Mouse (Mus musculus): Measurements from ENCODE around the gene Hivep2.

Gene Hivep2

DNA sequence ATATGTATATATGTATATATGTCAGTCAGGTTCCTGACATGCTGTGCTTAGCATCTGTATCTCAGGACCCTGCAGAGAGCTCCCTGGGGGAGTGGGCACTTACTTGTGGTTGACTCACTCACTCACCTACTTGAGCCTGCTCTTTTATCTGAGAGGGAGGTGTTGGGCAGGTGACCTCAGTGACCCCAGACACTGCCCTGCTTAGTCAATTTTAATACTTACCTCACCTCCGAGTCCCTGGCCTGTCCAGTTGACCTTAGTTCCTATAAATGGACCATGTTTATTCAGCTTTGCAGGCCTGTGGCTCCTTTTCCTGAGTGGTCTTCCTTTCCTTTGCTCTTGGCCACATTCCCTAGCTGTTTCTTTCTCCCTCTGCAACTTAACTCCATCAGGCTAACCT is 61.9 kb downstream of the Hivep2 start:
- no peak for DNase-seq

GRCm38 (mm10) chr10:14028956-14029355 is 63.1 kb downstream of the Hivep2 start:
- DNase-seq: no peak

DNA sequence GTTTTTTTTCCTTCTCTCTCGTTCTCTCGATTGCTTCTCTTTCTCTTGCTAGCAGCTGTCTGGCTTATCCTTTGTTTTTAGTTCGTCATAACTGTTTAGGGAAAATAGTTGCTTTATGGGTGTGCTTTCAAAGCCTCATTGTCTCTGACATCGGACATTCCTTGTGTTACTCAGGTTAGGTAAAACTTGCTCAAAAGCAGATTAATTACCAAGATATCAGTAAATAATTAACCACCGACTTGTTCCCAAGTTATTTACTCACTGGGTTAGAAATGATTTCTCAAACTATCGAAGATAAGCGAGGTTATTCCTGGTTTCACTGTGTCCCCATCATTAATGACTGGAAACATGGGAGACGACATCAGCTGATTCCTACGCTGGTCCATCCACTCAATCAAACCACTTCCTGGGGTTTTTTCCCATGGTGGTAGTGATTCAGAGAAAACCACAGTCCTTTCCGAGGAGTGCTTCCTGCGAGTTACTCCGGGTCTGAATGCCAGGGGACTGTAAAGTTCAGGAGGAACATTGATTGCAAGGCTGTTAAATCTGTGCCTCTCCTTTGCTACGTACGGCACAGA is 64.7 kb downstream of the Hivep2 start:
- DNase-seq: no peak

- DNase-seq: no peak
Observed at GRCm38 (mm10) chr10:14032532-14032931, 66.7 kb downstream of the Hivep2 start.

GRCm38 (mm10) chr10:14034046-14034445 is 68.2 kb downstream of the Hivep2 start:
- DNase-seq: no peak

DNA sequence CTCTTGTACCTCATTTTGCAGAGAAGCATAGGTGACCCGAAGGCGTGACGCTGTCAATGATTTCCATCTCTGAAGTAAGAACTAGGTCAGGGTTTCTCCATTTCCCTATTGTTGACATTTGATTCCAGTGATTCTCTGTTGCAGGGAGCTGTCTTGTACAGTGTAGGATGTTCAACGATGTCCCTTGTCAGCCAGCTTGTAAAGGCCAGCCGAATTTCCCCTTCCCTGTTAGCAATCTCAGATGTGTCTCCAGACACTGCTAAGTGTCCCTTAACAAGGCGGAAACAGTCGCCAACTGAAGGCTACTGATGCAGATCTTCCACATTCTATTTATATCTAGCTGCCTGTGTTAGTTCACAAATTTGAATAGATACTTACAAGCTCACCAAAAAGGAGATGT is 68.9 kb downstream of the Hivep2 start:
- DNase-seq: no peak

DNA sequence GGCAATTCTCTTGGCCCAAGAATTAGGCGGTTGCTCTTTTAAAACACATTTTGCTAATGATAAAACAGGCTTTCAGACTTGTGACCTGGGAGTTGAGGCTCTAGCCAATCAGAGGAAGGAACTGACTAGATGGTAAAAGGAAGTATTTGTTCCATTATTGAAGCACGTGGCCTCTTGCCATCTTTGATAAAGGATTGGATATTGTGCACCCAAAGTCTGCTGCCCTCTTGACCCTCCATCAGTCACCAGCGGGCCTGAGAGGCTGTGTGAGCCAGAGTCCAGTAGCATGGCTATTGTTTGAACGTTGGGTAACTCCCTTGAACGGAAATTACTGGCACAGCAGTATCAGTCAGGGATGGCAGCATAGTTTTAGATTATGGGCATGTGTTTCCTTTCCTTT is 69.7 kb downstream of the Hivep2 start:
- DNase-seq: no peak

DNA sequence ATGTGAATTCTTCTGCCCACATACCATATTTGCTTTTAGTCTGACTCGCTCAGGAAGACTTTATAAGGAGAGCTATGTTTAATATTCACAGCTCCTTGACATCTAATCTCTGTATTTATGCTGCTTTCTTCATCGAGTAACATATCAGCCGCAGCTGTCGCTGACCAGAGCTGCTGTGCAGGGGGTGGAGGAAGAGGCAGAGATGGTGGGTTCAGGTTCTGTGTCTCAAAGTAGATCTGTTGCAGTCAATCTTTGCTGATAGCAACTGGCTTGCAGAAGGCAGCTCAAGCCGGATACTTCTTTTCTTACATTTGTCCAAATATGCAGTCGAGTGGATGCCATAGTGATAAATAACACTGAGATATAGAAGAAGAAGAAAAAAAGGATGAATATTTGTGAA is 70.6 kb downstream of the Hivep2 start:
- DNase-seq: no peak

- no peak for DNase-seq
Observed at GRCm38 (mm10) chr10:14037977-14038489, 72.2 kb downstream of the Hivep2 start.

- DNase-seq: no peak
Observed at GRCm38 (mm10) chr10:14040716-14041470, 75.0 kb downstream of the Hivep2 start.

GRCm38 (mm10) chr10:14041606-14042005 is 75.7 kb downstream of the Hivep2 start:
- DNase-seq: no peak

DNA sequence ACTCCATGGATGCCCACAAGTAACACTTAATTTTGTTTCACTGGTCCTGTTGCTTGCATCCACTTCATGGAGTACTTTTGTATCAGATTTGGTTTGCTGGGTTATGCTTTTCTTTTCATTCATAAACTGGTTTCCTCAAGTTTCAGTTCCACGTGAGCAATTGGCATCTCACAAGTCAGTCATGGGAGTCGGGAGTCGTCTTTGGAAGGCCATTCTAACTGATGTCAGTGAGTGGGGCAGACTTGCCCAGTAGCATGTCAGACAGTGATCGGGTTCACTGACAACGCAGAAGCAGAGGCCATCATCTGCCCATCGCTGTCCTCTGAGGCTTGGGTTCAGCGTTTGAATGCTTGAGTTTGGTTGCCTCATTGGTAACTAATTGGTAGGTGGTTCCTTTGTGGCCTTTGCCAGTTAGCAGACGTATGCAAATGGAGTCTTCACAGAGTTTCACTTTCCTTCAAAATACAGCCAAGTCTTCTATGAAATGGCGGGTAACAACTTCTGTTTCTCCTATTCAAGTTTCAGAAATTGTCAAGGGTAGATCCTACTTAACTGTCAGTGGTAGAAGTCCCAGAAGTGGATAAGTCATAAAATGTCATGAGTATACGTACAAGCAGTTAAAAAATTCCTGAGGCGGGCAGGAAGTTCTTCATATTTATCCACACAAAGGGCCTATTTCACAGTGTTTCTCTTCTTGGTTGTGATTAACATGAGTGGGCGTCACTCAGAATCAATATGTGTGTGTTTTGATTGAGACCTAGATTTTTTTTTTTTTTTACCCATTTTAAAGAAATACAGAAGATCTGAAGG is 76.9 kb downstream of the Hivep2 start:
- DNase-seq: no peak

DNA sequence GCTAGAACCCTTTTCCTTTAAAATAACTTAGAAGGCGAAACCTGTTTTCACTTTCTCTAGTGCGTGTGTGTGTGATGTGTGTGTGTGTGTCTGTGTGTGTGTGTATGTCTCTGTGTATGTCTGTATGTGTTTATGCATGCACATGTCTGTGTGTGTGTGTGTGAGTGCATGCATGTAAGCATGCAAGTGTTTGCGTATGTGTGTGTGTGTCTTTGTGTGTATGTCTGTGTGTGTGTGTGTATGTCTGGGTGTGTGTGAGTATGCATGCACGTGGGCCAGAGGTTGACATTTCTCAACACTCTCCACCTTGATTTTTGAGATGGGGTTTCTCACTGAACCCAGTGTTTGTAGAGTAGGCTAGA is 77.5 kb downstream of the Hivep2 start:
- no peak for DNase-seq

- no peak for DNase-seq
Observed at GRCm38 (mm10) chr10:14044046-14044782, 78.3 kb downstream of the Hivep2 start.

- DNase-seq: no peak
Observed at GRCm38 (mm10) chr10:14044783-14045392, 79.0 kb downstream of the Hivep2 start.

DNA sequence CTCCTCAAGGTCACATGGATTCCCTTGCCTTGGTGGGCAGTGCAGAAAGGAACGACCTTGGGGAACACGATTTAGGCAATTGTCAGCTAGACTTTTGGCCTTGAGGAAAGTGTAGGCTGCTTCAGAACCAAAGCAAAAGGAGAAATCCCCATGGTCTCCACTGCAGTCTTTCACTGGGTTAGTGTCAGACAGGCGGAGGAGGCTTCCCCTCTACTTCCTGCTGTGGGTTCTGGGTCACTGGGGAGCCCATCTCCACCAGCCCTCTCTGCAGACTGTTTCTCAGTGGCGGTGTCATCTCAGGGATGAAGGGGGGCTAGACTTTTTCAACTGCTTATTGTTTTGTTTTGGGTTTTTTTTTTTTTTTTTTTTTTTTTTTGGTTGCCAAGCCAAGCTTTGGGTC is 79.9 kb downstream of the Hivep2 start:
- no peak for DNase-seq

- no peak for DNase-seq
Observed at GRCm38 (mm10) chr10:14046171-14046651, 80.3 kb downstream of the Hivep2 start.

DNA sequence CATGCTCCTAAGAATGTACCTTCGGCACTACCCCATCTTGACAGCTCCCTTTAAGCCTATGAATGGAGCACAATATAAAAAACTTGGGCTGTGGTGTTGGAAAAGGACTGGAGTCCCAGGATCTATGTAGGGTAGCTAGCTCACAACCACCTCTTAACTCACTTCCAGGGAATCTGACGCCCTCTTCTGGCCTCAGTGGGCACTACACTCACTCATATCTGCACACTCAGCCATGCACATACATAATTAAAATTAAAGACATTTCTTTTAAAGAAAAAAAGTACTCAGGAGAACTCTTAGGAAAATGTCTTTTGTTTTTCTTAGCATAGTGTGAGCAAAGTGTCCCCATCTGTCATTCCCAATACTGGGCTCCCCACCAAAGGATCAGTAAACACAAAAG is 81.1 kb downstream of the Hivep2 start:
- DNase-seq: no peak

GRCm38 (mm10) chr10:14047661-14048060 is 81.8 kb downstream of the Hivep2 start:
- DNase-seq: no peak

DNA sequence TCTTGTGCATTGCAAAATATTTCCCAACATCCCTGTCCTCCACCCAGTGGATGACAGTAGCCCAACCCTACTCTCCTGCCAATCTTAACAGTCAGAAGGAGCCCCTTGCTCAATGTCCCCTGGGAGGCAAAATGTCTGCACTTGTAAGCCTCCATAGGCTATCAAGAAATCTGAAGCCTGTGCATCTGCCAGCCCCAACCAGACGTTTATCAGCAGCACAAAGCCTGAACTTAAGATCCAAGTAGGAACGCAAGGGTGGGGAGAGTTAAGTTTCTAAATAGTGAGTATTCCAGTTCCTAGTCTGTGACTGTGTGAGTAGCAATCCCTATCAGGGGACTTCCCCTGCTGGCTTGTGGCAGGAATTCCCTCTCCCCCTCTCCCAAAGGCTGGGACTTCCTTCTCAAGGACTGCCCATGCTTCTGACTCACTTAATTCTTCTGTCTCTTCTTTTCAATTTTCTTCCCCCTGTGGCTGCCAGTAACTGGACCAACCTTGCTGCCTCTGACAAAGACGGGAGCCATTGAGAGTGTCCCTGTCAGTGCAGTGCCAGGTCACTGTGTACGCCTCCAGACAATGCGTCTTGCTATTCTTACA is 82.5 kb downstream of the Hivep2 start:
- no peak for DNase-seq

- DNase-seq: peak; percentile 58
Observed at GRCm38 (mm10) chr10:14048916-14049445, 83.1 kb downstream of the Hivep2 start.

DNA sequence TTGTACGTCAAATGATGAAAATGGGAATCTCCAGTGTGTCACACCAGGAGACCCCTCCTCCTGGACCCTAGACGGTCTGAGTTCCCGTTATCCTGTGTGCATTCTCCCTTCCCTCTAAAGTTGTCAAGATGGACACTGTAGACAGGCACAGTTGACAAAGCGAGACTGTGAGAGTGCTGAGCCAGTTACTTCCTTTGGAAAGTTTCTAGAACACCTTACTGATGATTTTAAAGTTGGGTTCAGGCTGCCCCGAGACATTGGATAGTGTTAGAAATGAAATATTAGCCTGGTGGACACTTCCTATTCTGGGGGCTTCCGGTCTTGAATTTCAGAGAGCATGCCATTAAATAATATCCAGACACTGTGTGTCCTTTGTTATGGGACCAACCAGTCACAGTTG is 83.8 kb downstream of the Hivep2 start:
- no peak for DNase-seq

All from cerebellum, adult 8-10 months (tissue).